Mouse (Mus musculus) lung, adult 2 months (tissue): Measurements from ENCODE around the gene Scarf1. TPM values are rescaled to one million over a fixed set of nuclear protein-coding genes. Genes with fewer than 3 reads are reported as not detected.

ENCODE experiments used
- DNase-seq: peaks from one replicate; pipeline ENCODE4 v3.0.0; 2022
- H3K4me1 ChIP-seq: fragments of 200-500 bp; 2 replicates; pipeline ENCODE4 v1.6.1; 2011; ENCODE audit warnings: low read length; ENCODE audit not compliant: control insufficient read depth, insufficient read depth
- H3K4me3 ChIP-seq: fragments of 200-500 bp; replicated peaks from 2 replicates; pipeline ENCODE3; 2011; ENCODE audit warnings: low read depth, mild to moderate bottlenecking, control low read depth, low read length; ENCODE audit errors: extremely low read depth
- CTCF ChIP-seq: fragments of 200-500 bp; IDR thresholded peaks from 2 replicates; pipeline ENCODE4 v1.5.1; 2011; ENCODE audit warnings: mild to moderate bottlenecking, low read length, control low read depth; ENCODE audit not compliant: insufficient read depth
- POLR2A ChIP-seq: fragments of 200-500 bp; IDR thresholded peaks from 2 replicates; pipeline ENCODE4 v1.6.1; 2011; ENCODE audit warnings: low read depth, mild to moderate bottlenecking, control low read depth, low read length, borderline replicate concordance; ENCODE audit errors: extremely low read depth
- WGBS: fragments of 180-500 bp; shearing (Covaris S2); methylation state at CpG from one replicate; pipeline ENCODE4 v1.1.7; 2018; 5-methylcytosine and 5-hydroxymethylcytosine counted together
- polyA plus RNA-seq: library from polyadenylated mRNA; depleted of rRNA; stranded (reverse); fragments of >200 nt; gene quantifications from 2 replicates; pipeline ENCODE4 v1.2.3, GENCODE M21; 2012; rRNA removed

Scarf1 gene
- 50.1 and 58.6 TPM in 2 replicates for polyA plus RNA-seq

DNA sequence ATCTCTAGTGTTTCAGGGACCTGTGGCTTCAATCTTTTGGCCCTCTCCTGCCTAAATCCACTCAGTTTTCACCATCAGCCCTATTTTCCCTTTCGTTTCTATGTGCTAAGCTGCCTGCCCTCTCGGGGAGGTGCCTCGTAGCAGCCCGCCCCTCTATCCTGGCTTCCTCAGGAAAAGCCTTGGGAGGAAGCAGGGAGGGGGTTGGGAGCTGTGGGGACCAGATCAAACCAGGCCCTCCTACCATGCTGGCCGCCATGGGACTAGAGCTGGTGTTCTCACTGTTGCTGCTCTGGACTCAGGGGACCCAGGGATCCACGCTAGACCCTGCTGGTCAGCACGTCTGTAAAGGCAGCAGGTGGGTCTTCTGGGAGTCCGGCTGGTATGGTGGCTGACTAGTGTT is at the start of gene Scarf1:
Gene Scarf1, plus strand, starts transcription at position 205 of the 400 bp plus-strand sequence.
- peak; percentile 75; the same call in 1 of the 2 replicates for TF ChIP-seq POLR2A
- TF ChIP-seq CTCF, result no peak
- DNase-seq, result no peak
- Histone ChIP-seq H3K4me1 (peaks cover 8% of the 10 kb centered on the region), H3K4me3 (peak within 1 kb of the TSS; percentile 81)
- WGBS, result 40% methylated on average over 8 of the region's 8 CpGs

DNA sequence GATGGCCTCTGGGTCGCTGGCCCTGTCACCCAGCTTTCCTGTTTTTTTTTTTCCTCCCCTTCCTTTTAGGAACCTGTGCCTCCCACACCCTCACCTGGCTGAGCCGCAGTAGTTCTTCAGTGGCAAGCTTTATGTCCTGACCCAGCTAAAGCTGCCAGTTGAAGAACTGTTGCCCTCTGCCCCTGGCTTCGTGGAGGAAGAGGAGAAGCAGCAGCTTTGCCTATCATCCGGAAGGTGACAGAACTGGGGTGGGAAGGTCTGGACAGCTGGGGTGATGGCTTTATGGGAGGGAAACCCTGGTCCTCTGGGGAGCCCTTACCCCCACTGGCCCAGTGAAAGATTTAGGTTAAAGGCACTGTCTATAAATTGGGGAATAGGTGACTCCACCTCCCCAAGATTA is 49.7 kb upstream of the Scarf1 start:
- DNase-seq, result no peak
- TF ChIP-seq POLR2A, result no peak
- TF ChIP-seq CTCF, result no peak
- Histone ChIP-seq H3K4me3 (no peak overlapping the region), H3K4me1 (peaks cover 23% of the 10 kb centered on the region)
- WGBS, result 61% methylated on average over 4 of the region's 4 CpGs

GRCm38 (mm10) chr11:75464417-75464816 is 48.9 kb upstream of the Scarf1 start:
- no peak for DNase-seq
- TF ChIP-seq CTCF (no peak), POLR2A (no peak)
- Histone ChIP-seq H3K4me1 (peaks cover 20% of the 10 kb centered on the region), H3K4me3 (no peak overlapping the region)
- WGBS, result 83% methylated on average over 6 of the region's 6 CpGs

GRCm38 (mm10) chr11:75465051-75465450 is 48.3 kb upstream of the Scarf1 start:
- no peak for DNase-seq
- WGBS, result 73% methylated on average over 6 of the region's 6 CpGs
- TF ChIP-seq POLR2A (no peak), CTCF (no peak)
- Histone ChIP-seq H3K4me1 (peaks cover 13% of the 10 kb centered on the region), H3K4me3 (no peak overlapping the region)

DNA sequence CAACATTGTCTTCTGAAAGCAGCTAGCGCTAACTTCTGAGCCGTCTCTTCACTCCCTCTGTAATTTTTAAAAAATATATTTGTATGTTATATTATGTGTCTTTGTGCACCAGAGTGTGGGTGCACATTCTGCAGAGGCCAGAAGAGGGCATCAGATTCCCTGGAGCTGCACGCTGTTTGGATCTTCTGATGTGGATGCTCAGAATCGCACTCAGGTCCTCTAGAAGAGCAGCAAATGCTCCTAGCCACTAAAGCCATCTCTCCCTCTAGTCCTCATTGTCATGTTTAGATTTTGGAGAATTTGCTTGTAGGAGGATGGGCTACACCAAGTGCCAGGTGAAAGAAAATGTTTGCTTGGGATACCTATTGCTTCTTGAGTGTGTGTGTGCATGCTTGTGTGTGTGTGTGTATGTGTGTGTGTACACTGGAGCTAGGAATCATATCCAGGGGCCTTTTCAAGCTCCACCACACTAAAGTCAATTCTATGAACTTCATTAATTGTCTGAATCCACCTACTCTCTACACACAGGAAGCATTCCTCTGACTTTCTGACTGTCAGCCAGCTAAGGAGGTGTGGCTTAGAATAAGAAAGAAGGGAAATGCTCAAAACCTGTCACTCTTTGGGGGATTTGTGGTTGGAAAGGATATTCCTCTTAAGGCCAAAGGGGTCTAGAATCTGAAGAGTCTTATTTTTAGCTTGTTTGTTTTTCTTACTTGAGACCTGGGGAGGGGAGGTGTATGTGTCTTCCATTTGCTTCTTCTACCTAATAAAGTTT is 46.4 kb upstream of the Scarf1 start:
- no peak overlapping the region for H3K4me3 ChIP-seq
- peaks cover 12% of the 10 kb centered on the region for H3K4me1 ChIP-seq
- DNase-seq, result no peak
- peak; percentile 11; the same call in 1 of the 2 replicates for TF ChIP-seq CTCF
- TF ChIP-seq POLR2A, result no peak
- 97% methylated on average over 4 of the region's 4 CpGs for WGBS

DNA sequence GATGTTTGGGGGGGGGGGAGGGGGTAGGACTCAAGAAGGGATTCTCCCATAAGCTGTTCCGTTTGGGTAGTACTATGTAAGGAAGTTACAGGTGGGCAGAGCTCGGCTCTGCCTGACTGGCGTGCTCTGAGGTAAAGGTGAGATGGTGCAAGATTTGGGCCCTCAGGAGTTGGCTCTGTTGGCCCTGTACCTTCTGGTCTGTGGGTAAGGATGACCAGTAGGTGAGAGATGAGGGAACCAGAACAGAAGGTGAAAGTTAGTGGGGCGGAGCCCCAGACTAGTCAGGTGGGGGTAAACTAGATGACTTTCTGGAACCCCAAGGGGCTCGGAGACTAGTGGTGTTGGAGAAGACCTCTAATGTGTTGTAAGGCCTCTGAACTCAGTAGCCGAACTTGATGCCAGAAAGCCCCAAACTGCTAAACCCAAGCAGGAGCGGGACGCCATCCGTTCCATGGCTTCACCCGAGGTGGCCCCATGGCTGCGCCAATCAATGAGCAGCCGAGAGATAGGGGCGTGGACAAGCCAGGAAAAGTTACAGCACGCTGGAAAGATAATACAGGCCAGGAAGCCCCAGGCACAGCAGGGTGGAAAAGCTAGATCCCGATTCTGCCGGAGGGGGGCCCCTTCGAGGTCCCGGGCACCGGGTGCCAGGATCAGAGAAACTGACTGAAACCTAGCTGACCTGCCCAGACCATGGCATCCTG is 45.7 kb upstream of the Scarf1 start:
- TF ChIP-seq POLR2A, result no peak
- no peak for TF ChIP-seq CTCF
- WGBS, result 15% methylated on average over 19 of the region's 19 CpGs
- H3K4me1 ChIP-seq, result peaks cover 12% of the 10 kb centered on the region
- peak; percentile 48 for DNase-seq
- H3K4me3 ChIP-seq, result peak overlapping the region; percentile 53

DNA sequence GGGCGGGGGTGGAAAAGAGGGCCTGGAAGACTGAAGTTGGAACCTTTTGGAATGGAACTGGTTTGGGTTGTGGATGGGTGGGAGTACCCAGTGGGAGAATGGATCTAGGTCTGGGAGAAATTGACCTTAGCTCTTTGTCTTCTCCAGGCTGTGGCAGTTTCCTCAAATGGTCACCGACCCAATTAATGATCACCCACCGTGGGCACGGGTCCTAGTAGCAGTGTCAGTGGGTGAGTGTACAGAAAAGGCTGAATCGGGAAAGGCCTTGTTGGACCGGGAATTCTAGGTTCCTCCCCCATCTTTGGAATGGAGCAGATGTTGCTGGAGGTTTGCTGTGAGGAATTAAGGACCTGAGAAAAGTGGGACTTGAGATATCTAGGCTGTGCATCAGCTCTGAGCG is 44.9 kb upstream of the Scarf1 start:
- 69% methylated on average over 7 of the region's 7 CpGs for WGBS

DNA sequence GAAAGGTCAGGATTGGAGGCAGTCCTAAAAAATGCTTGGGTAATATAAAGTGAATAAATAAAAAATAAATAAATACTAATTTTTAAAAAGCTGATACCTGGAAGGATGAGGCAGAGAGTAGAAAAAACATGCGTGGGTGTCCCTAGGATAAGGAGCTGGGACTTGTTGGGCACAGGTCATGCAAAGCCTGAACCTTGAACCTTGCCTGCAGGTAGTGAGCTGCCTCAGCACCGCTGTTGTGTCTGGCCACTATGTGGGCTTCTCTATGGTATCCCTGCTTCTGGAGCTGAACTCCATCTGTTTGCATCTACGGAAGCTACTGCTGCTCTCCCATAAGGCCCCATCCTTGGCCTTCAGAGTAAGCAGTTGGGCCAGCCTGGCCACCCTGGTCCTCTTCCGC is 44.1 kb upstream of the Scarf1 start:
- H3K4me1 ChIP-seq, result peaks cover 4% of the 10 kb centered on the region
- 95% methylated on average over 4 of the region's 4 CpGs for WGBS
- H3K4me3 ChIP-seq, result no peak overlapping the region
- no peak for TF ChIP-seq POLR2A
- TF ChIP-seq CTCF, result no peak
- DNase-seq, result no peak

More for the DNA sequence above, 44.9 kb upstream of the Scarf1 start:
- DNase-seq, result no peak
- H3K4me1 ChIP-seq, result peaks cover 7% of the 10 kb centered on the region
- H3K4me3 ChIP-seq, result peak overlapping the region; percentile 53
- TF ChIP-seq POLR2A (no peak), CTCF (no peak)

DNA sequence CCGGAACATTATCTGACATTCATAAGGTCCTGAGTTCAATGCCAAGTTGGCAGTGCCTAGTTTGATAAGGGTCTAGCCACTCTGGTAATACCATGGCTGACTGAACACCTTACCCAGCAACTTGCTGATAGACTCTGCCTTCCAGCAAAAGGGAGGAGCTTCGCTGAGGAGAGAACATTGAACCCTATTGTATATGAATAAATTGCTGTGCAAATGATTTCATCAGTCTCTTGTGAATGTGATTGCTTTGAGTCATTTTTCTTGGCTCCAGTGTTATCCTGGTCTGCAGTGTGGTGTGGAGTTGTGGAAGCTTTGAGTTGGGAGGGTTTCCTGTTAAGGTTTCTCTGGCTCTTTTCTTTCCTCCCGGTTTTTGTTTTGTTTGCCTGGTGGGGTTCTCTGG is 42.7 kb upstream of the Scarf1 start:
- 67% methylated on average over 3 of the region's 3 CpGs for WGBS
- TF ChIP-seq POLR2A (no peak), CTCF (no peak)
- Histone ChIP-seq H3K4me3 (no peak overlapping the region), H3K4me1 (peaks cover 4% of the 10 kb centered on the region)
- DNase-seq, result no peak

- H3K4me3 ChIP-seq, result no peak overlapping the region
- peaks cover 2% of the 10 kb centered on the region for H3K4me1 ChIP-seq
- TF ChIP-seq CTCF (no peak), POLR2A (no peak)
- WGBS, result 63% methylated on average over 11 of the region's 11 CpGs
- no peak for DNase-seq
Measured at GRCm38 (mm10) chr11:75472469-75473081, 40.8 kb upstream of the Scarf1 start.
